Mouse (Mus musculus) embryonic facial prominence, embryonic 14.5 days (tissue): ENCODE data around the gene Zfp719. TPM values are rescaled to one million over a fixed set of nuclear protein-coding genes. Genes with fewer than 3 reads are reported as not detected.
A peak's percentile ranks its signal among the peaks of the same experiment; 100 is the strongest.

Experiments used
- ATAC-seq: fragments of 200-750 bp; cut with Nextera tagmentation; 2 replicates; pipeline ENCODE4 v1.8.0; 2017; ENCODE audit warnings: low read depth, moderate number of reproducible peaks, moderate TSS enrichment
- DNase-seq: peaks from one replicate; pipeline ENCODE4 v3.0.0-alpha.2; 2015; ENCODE audit warnings: low spot score
- H3K27ac ChIP-seq: fragments of 300-500 bp; sonication (generic); replicated peaks from 2 replicates; pipeline ENCODE4 v1.5.1; 2014; ENCODE audit warnings: low read depth, mild to moderate bottlenecking, low read length, moderate library complexity
- H3K27me3 ChIP-seq: fragments of 300-500 bp; sonication (generic); replicated peaks from 2 replicates; pipeline ENCODE4 v1.6.1; 2014; ENCODE audit warnings: low read length; ENCODE audit not compliant: control insufficient read depth, insufficient read depth
- H3K36me3 ChIP-seq: fragments of 300-500 bp; sonication (generic); 2 replicates; pipeline ENCODE4 v1.6.1; 2014; ENCODE audit warnings: low read length, mixed read lengths; ENCODE audit not compliant: control insufficient read depth, insufficient read depth
- H3K4me1 ChIP-seq: fragments of 300-500 bp; sonication (generic); 2 replicates; pipeline ENCODE4 v1.6.1; 2014; ENCODE audit warnings: antibody characterized with exemption, low read length; ENCODE audit not compliant: control insufficient read depth, insufficient read depth
- H3K4me2 ChIP-seq: fragments of 300-500 bp; sonication (generic); 2 replicates; pipeline ENCODE4 v1.6.1; 2014; ENCODE audit warnings: low read depth, mild to moderate bottlenecking, low read length, moderate library complexity, mixed read lengths
- H3K4me3 ChIP-seq: fragments of 300-500 bp; sonication (generic); 2 replicates; pipeline ENCODE4 v1.5.1; 2014; ENCODE audit warnings: low read depth, mild to moderate bottlenecking, low read length
- H3K9ac ChIP-seq: fragments of 300-500 bp; sonication (generic); 2 replicates; pipeline ENCODE4 v1.6.1; 2014; ENCODE audit warnings: low read depth, mild to moderate bottlenecking, low read length, moderate library complexity, mixed read lengths
- H3K9me3 ChIP-seq: fragments of 300-500 bp; sonication (generic); 2 replicates; pipeline ENCODE4 v1.6.1; 2016; ENCODE audit warnings: low read length; ENCODE audit not compliant: control insufficient read depth
- WGBS: fragments of 180-500 bp; shearing (Covaris S2); extraction: QIAGEN DNeasy Blood & Tissue Kit; methylation state at CpG from one replicate; pipeline ENCODE4 v1.1.7; 2014; 5-methylcytosine and 5-hydroxymethylcytosine counted together
- polyA plus RNA-seq: library from polyadenylated mRNA; unstranded; fragments of >200 nt; fragmentation: Nextera tagmentation; extraction: Ambion mirVana; gene quantifications from 2 replicates; pipeline ENCODE4 v1.2.1, GENCODE M21; 2014

The Zfp719 gene
- polyA plus RNA-seq, 1 experiment from 2014 or later, result 13.0 TPM

GRCm38 (mm10) chr7:43584790-43585189 is 5.4 kb downstream of the Zfp719 start:
- Histone ChIP-seq H3K9ac (no peak overlapping the region), H3K36me3 (peaks cover 61% of the 10 kb centered on the region)
- WGBS, result 88% methylated on average over 5 of the region's 5 CpGs

DNA sequence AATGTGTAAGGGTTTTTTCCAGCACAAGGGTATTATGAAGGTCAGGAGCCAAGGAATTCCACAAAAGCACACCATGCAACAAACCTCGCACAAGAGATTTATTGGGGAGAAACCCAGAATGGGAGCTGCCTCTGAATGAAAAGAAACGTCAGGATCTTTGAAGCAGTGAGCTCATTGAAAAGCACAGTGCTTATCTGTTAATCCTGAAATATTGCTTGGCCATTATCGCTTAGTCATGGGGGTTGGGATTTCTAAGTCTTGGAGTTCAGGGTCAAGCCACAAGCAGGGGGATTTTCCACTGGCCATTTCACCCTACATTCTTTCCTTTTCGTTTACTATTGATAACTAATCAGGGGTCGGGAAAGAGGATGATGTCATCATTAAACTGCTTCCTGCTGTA is 22.5 kb downstream of the Zfp719 start:
- Histone ChIP-seq H3K36me3 (no peaks in the 10 kb centered on the region), H3K27me3 (no peaks in the 10 kb centered on the region), H3K4me1 (peaks cover 4% of the 10 kb centered on the region; the same call in 1 of the 2 replicates), H3K9ac (no peak overlapping the region), H3K9me3 (no peaks in the 10 kb centered on the region), H3K4me2 (no peak overlapping the region), H3K4me3 (no peak overlapping the region), H3K27ac (no peak overlapping the region)
- 38% methylated on average over 5 of the region's 5 CpGs for WGBS
- no peak for ATAC-seq
- peak; percentile 4 for DNase-seq

More at GRCm38 (mm10) chr7:43584790-43585189, 5.4 kb downstream of the Zfp719 start:
- Histone ChIP-seq H3K9me3 (no peaks in the 10 kb centered on the region), H3K4me1 (peaks cover 6% of the 10 kb centered on the region), H3K4me2 (no peak overlapping the region), H3K27ac (no peak overlapping the region), H3K27me3 (no peaks in the 10 kb centered on the region), H3K4me3 (no peak overlapping the region)
- DNase-seq (no peak), ATAC-seq (no peak)

DNA sequence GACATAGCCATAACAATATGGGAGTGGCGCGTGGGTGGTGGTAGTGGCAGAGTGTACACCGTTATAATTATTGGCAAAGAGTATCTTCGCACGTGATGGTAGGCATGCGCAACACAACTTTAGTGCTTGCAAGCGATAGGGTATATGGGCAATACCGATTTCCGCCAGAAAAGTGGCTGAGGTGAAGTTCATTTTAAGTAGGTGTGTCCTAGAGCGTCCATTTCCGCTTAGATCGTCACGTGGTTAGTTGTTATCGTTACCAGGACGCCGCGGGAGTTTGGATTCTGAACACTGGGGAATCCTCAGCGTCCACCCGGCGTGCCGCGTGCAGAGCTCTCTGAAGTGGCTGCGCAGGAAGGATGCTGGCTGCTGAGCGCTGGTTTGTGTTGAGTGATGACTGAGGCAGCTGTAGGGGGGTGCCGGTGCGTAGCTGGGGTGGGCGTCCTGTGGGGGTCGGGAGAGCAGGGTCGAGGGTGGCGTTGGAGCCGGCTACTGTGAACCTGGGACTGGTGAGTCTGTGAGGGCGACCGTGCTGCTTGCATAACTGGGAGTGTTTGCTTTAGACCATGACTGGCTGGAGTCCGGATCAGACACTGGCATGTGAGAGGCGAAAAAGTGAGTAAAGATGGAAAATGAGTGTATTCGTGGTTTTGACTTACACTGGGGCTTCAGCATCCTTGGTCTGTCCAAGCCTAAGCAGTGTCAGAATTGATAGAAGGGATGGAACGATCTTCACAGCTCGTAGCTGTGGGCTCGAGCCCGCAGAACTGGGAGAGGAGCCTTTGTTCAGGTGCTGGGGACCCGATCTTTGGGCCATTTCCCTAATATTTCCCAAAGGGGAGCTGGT is 27.7 kb downstream of the Zfp719 start, which contains the start of gene Zfp819:
Gene Zfp819, plus strand, starts transcription at position 274 of the 847 bp plus-strand sequence.
- Histone ChIP-seq H3K27ac (no peak within 1 kb of the TSS), H3K9ac (peak within 1 kb of the TSS; percentile 48; the same call in 1 of the 2 replicates), H3K4me1 (peaks cover 4% of the 10 kb centered on the region; the same call in 1 of the 2 replicates), H3K9me3 (no peaks in the 10 kb centered on the region), H3K4me2 (peak within 1 kb of the TSS; percentile 71), H3K4me3 (peak within 1 kb of the TSS; percentile 36), H3K36me3 (no peaks in the 10 kb centered on the region), H3K27me3 (no peaks in the 10 kb centered on the region)
- 16% methylated on average over 40 of the region's 41 CpGs for WGBS
- DNase-seq (peak; percentile 87), ATAC-seq (peak; percentile 92)

DNA sequence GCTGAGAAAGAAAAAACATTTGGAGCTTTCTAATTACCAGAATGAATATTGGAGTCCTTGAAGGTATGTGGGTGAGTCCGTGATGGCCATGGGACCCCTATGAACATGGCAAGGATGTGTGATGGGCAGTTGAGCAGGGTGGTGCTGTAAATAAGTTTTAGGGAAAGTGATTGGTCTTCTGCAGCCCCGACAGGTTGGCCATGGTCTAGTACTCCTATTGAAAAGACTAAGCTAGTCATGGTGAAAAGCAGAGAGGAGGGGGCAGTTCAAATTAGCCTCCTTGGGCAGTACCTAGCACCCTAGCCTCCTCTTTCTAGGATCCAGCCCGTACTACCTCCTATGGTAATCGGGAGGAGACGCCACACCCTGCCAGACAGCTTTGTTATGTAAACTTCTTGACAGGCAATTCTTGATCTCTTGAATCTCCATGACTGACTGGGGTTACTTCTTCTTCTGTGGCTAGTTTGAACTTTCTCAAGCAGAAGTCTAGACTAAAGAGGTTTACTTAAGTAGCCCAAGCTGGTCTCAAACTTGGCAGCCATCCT is 28.4 kb downstream of the Zfp719 start:
- H3K9me3 ChIP-seq, result no peaks in the 10 kb centered on the region
- peak overlapping the region; percentile 71; the same call in 1 of the 2 replicates for H3K4me2 ChIP-seq
- no peaks in the 10 kb centered on the region for H3K36me3 ChIP-seq
- H3K27ac ChIP-seq, result no peak overlapping the region
- H3K9ac ChIP-seq, result no peak overlapping the region
- no peaks in the 10 kb centered on the region for H3K4me1 ChIP-seq
- DNase-seq, result no peak
- no peak for ATAC-seq
- H3K27me3 ChIP-seq, result no peaks in the 10 kb centered on the region
- no peak overlapping the region for H3K4me3 ChIP-seq
- WGBS, result 54% methylated on average over 5 of the region's 5 CpGs

- no peak for DNase-seq
- Histone ChIP-seq H3K9ac (no peak overlapping the region), H3K4me3 (no peak overlapping the region), H3K27ac (no peak overlapping the region), H3K36me3 (no peaks in the 10 kb centered on the region), H3K9me3 (no peaks in the 10 kb centered on the region), H3K4me1 (no peaks in the 10 kb centered on the region), H3K4me2 (no peak overlapping the region), H3K27me3 (no peaks in the 10 kb centered on the region)
- ATAC-seq, result no peak
- WGBS, result 72% methylated on average over 7 of the region's 7 CpGs
These were observed 29.0 kb downstream of the Zfp719 start for GRCm38 (mm10) chr7:43608316-43608824.

- no peaks in the 10 kb centered on the region for H3K36me3 ChIP-seq
- no peak overlapping the region for H3K9ac ChIP-seq
- no peak for ATAC-seq
- H3K27ac ChIP-seq, result no peak overlapping the region
- no peak for DNase-seq
- no peaks in the 10 kb centered on the region for H3K27me3 ChIP-seq
- H3K4me1 ChIP-seq, result no peaks in the 10 kb centered on the region
- no peak overlapping the region for H3K4me3 ChIP-seq
- H3K4me2 ChIP-seq, result no peak overlapping the region
- no peaks in the 10 kb centered on the region for H3K9me3 ChIP-seq
- WGBS, result 86% methylated on average over 14 of the region's 14 CpGs
These were observed 34.6 kb downstream of the Zfp719 start for GRCm38 (mm10) chr7:43613816-43614551.

DNA sequence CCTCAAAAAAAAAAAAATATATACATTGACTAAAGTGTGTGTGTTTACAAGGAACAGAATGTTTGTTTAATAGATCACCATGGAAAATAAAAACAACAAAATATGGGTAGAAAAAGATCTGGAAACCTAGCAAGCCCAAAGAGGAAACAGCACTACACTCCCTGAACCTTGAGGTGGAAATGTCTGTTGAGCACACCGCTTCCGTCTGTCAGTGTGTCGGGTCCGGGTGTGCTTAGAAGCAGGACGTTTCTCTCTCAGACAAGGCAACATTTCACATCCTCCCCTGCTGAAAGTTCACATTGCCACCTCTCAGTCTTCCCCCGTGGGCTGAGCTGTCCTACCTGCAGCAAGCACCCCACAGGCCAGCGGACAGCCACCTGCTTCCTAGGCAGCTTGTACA is 43.5 kb downstream of the Zfp719 start:
- ATAC-seq (no peak), DNase-seq (no peak)
- H3K27me3 ChIP-seq, result no peaks in the 10 kb centered on the region
- H3K4me2 ChIP-seq, result no peak overlapping the region
- H3K9me3 ChIP-seq, result no peaks in the 10 kb centered on the region
- no peak overlapping the region for H3K27ac ChIP-seq
- no peaks in the 10 kb centered on the region for H3K4me1 ChIP-seq
- H3K9ac ChIP-seq, result no peak overlapping the region
- 75% methylated on average over 7 of the region's 7 CpGs for WGBS
- H3K36me3 ChIP-seq, result no peaks in the 10 kb centered on the region
- no peak overlapping the region for H3K4me3 ChIP-seq

DNA sequence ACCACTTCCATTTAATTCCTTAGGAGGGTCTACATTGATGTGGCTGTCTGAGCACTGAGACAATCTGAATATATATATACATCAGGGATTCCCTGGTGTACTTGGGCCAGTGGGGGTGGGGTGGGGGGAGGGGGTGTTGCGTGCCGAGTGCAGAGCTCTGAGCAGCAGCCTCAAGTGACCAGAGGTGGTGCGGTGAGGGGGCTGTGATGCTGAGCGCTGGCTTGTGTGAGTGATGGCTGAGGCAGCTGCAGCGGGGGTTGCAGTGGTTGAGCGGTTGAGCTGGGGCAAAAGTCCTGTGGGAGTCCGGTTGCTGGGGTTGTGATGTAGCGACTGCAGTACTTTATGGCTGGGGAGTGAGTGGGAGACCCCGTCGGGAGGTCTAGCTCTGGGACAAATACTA is 44.4 kb downstream of the Zfp719 start:
- DNase-seq (peak; percentile 29), ATAC-seq (peak; percentile 26; the same call in 1 of the 2 replicates)
- no peaks in the 10 kb centered on the region for H3K4me1 ChIP-seq
- no peak overlapping the region for H3K27ac ChIP-seq
- H3K4me3 ChIP-seq, result no peak overlapping the region
- H3K4me2 ChIP-seq, result peak overlapping the region; percentile 24; the same call in 1 of the 2 replicates
- no peaks in the 10 kb centered on the region for H3K36me3 ChIP-seq
- H3K27me3 ChIP-seq, result no peaks in the 10 kb centered on the region
- H3K9ac ChIP-seq, result no peak overlapping the region
- 9% methylated on average over 10 of the region's 10 CpGs for WGBS
- no peaks in the 10 kb centered on the region for H3K9me3 ChIP-seq
